Mouse (Mus musculus) urinary bladder, postnatal 4 days (tissue): ENCODE data around the gene Pld1.
"Not testable (repeated sequence)": the region's sequence is repeated elsewhere in the genome, so short reads cannot be mapped to it uniquely, and the experiment has no call there.

ENCODE experiments used
- DNase-seq, 2 experiments: peaks; one replicate each; pipeline ENCODE4 v3.0.0; 2021 to 2022; ENCODE audit warnings: low spot score in 2 of 2

Gene Pld1

DNA sequence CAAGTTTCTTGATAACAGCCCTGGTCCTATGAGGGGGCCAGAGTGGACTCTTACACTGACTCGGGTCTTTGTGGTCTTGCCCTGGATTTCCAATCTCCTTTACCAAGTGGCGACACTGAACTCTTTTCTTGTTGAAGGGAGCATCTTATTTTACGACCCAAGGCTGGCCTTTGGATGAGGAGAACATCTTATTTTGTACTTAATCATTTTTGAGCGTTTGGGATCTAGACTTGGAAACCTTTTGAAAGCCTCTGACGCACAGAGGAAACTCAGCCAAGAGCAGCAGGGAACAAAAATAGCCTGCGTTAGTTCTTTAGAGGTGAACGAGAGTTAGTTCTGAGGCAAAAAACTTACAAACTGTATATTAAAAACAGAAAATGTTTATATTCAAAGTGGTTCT lies 4.5 kb downstream of the Pld1 start:
- DNase-seq = no peak

DNA sequence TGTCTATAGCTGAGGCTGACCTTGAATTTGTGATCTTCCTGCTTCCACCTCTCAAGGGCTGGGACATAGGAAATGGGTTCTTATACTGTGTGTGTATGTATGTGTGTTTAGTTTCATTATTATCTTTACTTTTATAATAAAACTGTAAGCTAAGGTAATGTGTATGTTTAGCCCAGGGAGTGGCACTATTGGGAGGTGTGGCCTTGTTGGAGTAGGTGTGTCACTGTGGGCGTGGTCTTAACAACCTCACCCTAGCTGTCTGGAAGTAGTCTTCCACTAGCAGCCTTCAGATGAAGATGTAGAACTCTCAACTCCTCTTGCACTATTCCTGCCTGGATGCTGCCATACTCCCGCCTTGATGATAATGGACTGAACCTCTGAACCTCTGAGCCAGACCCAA lies 6.9 kb downstream of the Pld1 start:
- DNase-seq = not testable (repeated sequence)

- DNase-seq = no peak
Observed at GRCm38 (mm10) chr3:27949175-27949872, 10.8 kb downstream of the Pld1 start.

GRCm38 (mm10) chr3:27949873-27950250 lies 11.4 kb downstream of the Pld1 start:
- no peak for DNase-seq

- no peak for DNase-seq
Observed at GRCm38 (mm10) chr3:27950726-27951125, 12.2 kb downstream of the Pld1 start.

DNA sequence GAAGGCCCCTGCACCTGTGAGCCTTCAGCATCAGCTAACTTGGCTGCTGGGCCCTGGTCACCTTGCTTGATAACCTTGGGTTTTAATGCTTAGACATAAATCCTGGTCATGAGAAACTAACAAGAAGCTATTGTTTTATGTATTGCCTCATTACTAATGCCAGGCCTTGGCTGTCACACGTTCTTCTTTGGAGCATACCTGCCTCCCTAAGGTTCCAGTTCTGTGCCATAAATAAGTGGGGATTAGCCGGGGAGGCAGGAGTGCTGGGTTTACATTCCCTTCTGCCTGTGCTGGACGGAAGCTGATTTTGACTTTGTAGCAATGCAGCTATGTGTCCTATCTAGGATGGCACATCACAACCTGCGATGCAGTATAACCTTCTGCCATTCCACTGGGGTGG lies 13.2 kb downstream of the Pld1 start:
- no peak for DNase-seq

GRCm38 (mm10) chr3:27956006-27956405 lies 17.5 kb downstream of the Pld1 start:
- no peak for DNase-seq

- DNase-seq = no peak
Observed at GRCm38 (mm10) chr3:27959221-27959620, 20.7 kb downstream of the Pld1 start.

DNA sequence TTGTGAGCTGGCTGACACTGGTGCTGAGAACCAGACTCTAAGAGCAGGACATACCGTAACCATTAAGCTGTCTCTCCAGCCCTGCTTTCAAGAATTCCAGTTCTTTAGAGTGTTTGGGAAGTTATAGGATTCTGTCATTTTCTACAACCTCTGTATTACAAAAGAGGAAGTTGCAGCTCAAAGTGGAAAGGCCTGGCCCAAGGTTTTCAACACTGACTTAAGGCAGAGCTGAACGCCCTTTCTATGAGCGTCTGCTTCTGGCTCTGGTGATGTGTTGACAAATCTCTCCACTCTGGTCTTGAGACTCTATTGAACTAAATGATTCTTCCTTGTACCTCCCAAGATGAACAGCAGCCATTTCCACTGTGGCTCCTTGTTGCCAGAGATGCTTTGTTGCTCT lies 22.7 kb downstream of the Pld1 start:
- no peak for DNase-seq

- DNase-seq = no peak
Observed at GRCm38 (mm10) chr3:27963795-27964201, 25.3 kb downstream of the Pld1 start.

DNA sequence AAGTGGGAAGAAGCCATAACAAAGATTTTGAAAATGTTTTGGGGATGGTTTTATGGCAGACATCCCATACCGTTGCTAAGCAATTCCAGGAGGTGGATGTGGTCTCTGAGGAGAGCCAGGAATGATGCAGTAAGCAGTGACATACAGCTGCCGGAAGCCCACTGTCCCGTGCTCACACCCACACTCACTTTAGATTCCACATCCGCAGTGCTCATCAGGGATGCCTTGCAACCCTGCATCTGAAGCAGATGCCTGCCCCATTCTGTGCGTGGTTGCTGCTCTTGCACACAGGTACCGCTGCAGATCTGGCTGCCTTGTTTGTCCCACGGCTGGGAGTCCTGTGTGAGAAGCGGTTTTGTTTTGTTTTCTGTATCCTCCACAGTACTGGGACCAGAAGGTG lies 30.2 kb downstream of the Pld1 start:
- DNase-seq = no peak

GRCm38 (mm10) chr3:27973936-27974335 lies 35.4 kb downstream of the Pld1 start:
- no peak for DNase-seq

- peak in 1 of 2 experiments; percentile 51 for DNase-seq
Observed at GRCm38 (mm10) chr3:27974981-27975380, 36.5 kb downstream of the Pld1 start.

GRCm38 (mm10) chr3:27976931-27977544 lies 38.5 kb downstream of the Pld1 start:
- peak in 1 of 2 experiments; percentile 51 for DNase-seq

GRCm38 (mm10) chr3:27978030-27978723 lies 39.7 kb downstream of the Pld1 start:
- peak in 1 of 2 experiments; percentile 53 for DNase-seq

GRCm38 (mm10) chr3:27981591-27981990 lies 43.1 kb downstream of the Pld1 start:
- DNase-seq = no peak

DNA sequence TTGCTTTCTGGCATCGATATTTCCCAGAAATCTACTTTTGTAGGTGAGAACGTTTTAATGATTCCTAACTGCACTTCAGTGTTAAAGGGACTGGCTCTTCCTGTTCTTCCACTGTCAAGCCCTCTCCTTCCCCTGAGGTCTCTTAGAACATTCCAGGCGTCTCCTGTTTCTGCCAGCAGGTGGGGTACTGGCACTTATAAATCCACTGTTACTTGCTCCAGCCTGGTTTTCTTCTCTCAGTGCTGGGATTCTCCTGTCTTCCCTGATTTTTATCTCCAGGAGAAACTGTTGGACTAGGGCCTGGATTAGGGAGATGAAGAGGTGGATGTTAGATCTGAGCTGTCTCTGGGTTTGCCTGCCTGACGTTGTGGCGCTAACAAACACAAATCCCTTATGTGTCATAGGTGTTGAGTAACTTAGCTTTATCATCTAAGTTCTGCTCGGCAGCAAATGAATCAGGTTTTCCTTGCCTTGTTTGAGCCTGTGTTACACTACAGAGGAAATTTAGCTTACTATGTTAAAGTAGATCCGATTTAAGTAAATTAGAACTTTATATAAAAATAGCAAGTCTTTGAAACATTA lies 44.0 kb downstream of the Pld1 start:
- DNase-seq = peak in 1 of 2 experiments; percentile 51

DNA sequence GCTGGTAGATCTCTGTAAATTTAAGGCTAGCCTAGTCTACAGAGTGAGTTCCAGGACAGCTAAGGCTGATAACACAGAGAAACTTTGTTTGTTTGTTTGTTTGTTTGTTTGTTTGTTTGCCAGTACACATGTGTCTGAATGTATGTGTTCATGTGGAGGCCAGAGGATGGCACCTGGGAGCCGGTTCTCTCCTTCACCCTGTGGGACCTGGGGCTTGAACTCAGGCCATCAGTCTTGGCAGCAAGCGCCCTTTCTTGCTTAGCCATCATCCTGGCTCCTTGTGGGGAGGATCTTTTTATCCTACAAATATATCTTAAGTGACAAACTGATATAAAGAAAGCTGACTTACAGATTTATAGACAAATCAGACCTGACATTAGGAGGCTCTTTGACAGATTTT lies 44.8 kb downstream of the Pld1 start:
- DNase-seq = no peak

- DNase-seq = peak; percentile 64 to 68
Observed at GRCm38 (mm10) chr3:27983935-27984577, 45.6 kb downstream of the Pld1 start.

GRCm38 (mm10) chr3:27984620-27985019 lies 46.1 kb downstream of the Pld1 start:
- peak in 1 of 2 experiments; percentile 20 for DNase-seq

GRCm38 (mm10) chr3:27985344-27985743 lies 46.8 kb downstream of the Pld1 start:
- DNase-seq = no peak
